Mouse (Mus musculus) limb, embryonic 15.5 days (tissue): ENCODE measurements around the gene Cadm4. TPM values are rescaled to one million over a fixed set of nuclear protein-coding genes. Genes with fewer than 3 reads are reported as not detected.

Experiments used
- ATAC-seq: fragments of 200-750 bp; cut with Nextera tagmentation; 2 replicates; pipeline ENCODE4 v1.8.0; 2017; ENCODE audit warnings: low read depth, moderate TSS enrichment; ENCODE audit not compliant: insufficient number of reproducible peaks, low FRiP score, low TSS enrichment
- H3K27ac ChIP-seq: fragments of 300-500 bp; sonication (generic); 2 replicates; pipeline ENCODE4 v1.5.1; 2015; ENCODE audit warnings: moderate library complexity, mild to moderate bottlenecking, inconsistent platforms
- H3K27me3 ChIP-seq: fragments of 300-500 bp; sonication (generic); 2 replicates; pipeline ENCODE4 v1.6.1; 2015; ENCODE audit warnings: inconsistent platforms
- H3K36me3 ChIP-seq: fragments of 300-500 bp; sonication (generic); 2 replicates; pipeline ENCODE4 v1.6.1; 2015; ENCODE audit warnings: inconsistent platforms
- H3K4me1 ChIP-seq: fragments of 300-500 bp; sonication (generic); 2 replicates; pipeline ENCODE4 v1.6.1; 2015; ENCODE audit warnings: inconsistent platforms
- H3K4me2 ChIP-seq: fragments of 300-500 bp; sonication (generic); 2 replicates; pipeline ENCODE4 v1.6.1; 2015; ENCODE audit warnings: mild to moderate bottlenecking, inconsistent platforms
- H3K4me3 ChIP-seq: fragments of 300-500 bp; sonication (generic); 2 replicates; pipeline ENCODE4 v1.5.1; 2015; ENCODE audit warnings: mild to moderate bottlenecking, inconsistent platforms
- H3K9ac ChIP-seq: fragments of 300-500 bp; sonication (generic); 2 replicates; pipeline ENCODE4 v1.6.1; 2015; ENCODE audit warnings: inconsistent platforms
- H3K9me3 ChIP-seq: fragments of 300-500 bp; sonication (generic); 2 replicates; pipeline ENCODE4 v1.6.1; 2016; ENCODE audit warnings: inconsistent platforms
- WGBS: fragments of 180-500 bp; shearing (Covaris S2); methylation state at CpG from one replicate; pipeline ENCODE4 v1.1.7; 2015; 5-methylcytosine and 5-hydroxymethylcytosine counted together
- polyA plus RNA-seq: library from polyadenylated mRNA; unstranded; fragments of >200 nt; fragmentation: Nextera tagmentation; extraction: Ambion mirVana; gene quantifications from 2 replicates; pipeline ENCODE4 v1.2.1, GENCODE M21; 2015

Gene Cadm4
- polyA plus RNA-seq, 1 experiment from 2014 or later: 6.3 TPM

DNA sequence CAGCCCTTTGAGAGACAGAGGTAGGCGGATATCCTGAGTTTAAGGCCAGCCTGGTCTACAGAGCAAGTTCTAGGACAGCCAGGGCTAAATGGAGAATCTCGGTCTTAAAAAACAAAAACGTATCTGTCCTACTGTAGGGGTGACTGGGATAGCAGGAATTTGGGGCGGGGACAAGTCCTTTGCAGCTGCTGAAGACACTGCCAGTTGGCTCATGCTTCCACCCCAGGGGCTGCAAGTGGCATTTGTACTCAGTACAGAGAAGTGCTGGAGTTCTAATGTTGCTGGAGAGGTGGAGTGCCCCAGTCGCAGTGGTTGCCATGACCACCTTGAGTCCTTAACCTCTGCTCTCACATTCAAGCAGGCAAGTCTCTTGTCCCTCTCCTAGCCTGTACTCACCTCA, 41.0 kb downstream of the Cadm4 start:
- Histone ChIP-seq H3K27ac (no peak overlapping the region), H3K36me3 (no peaks in the 10 kb centered on the region), H3K4me2 (no peak overlapping the region), H3K27me3 (no peaks in the 10 kb centered on the region), H3K9ac (no peak overlapping the region), H3K9me3 (no peaks in the 10 kb centered on the region), H3K4me3 (no peak overlapping the region), H3K4me1 (peaks cover 6% of the 10 kb centered on the region; the same call in 1 of the 2 replicates)
- no peak for ATAC-seq
- WGBS: 56% methylated on average over 5 of the region's 5 CpGs

DNA sequence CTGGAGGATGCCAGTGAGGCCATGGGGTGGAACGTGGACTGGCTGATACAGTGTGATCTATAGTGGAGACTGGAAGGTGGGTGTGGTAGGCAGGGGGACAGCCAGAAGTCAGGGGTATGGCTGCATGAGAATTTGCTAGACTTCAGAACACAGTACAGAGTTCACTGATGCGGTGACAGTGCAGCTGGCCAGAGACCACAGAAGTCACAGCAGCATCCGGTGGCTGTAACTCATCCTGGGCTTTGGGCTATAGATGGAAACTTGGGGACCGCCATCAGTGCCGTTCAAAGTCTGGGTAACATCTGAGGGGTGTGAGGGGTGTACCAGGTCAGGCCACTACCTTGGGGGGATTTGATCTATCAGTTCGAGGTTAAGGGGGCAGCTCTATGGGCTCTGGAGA, 41.9 kb downstream of the Cadm4 start:
- Histone ChIP-seq H3K9ac (no peak overlapping the region), H3K27ac (no peak overlapping the region), H3K9me3 (no peaks in the 10 kb centered on the region), H3K4me2 (no peak overlapping the region), H3K4me3 (no peak overlapping the region), H3K27me3 (no peaks in the 10 kb centered on the region), H3K36me3 (no peaks in the 10 kb centered on the region), H3K4me1 (peaks cover 6% of the 10 kb centered on the region; the same call in 1 of the 2 replicates)
- ATAC-seq: no peak
- WGBS: 83% methylated on average over 6 of the region's 6 CpGs

DNA sequence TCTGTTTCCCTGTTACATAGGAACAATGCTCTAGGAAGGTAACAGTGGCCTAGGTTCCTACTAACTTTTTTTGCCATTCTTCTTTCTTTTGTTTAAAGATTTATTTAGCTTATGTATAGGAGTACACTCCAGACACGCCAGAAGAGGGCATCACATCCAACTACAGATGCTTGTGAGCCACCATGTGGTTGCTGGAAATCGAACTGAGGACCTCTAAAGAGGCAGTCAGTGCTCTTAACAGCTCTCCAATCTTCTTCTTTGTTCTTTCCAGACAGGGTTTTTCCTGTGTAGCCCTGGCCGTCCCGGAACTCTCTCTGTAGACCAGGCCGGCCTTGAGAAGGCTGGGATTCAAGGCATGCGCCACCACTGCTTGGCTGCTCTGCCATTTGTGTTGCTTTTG, 43.2 kb downstream of the Cadm4 start:
- 84% methylated on average over 6 of the region's 6 CpGs for WGBS
- Histone ChIP-seq H3K27me3 (no peaks in the 10 kb centered on the region), H3K4me1 (peaks cover 14% of the 10 kb centered on the region), H3K36me3 (no peaks in the 10 kb centered on the region), H3K27ac (no peak overlapping the region), H3K4me2 (no peak overlapping the region), H3K9ac (no peak overlapping the region), H3K4me3 (no peak overlapping the region), H3K9me3 (no peaks in the 10 kb centered on the region)
- ATAC-seq: no peak

- peaks cover 14% of the 10 kb centered on the region for H3K4me1 ChIP-seq
- no peaks in the 10 kb centered on the region for H3K36me3 ChIP-seq
- no peak overlapping the region for H3K4me2 ChIP-seq
- peak overlapping the region; percentile 52; the same call in 1 of the 2 replicates for H3K27ac ChIP-seq
- no peak overlapping the region for H3K9ac ChIP-seq
- no peak for ATAC-seq
- H3K9me3 ChIP-seq: no peaks in the 10 kb centered on the region
- no peaks in the 10 kb centered on the region for H3K27me3 ChIP-seq
- WGBS: 76% methylated on average over 12 of the region's 12 CpGs
- no peak overlapping the region for H3K4me3 ChIP-seq
Measured at GRCm38 (mm10) chr7:24525686-24526420, 44.0 kb downstream of the Cadm4 start.

- Histone ChIP-seq H3K27ac (no peak overlapping the region), H3K9ac (no peak overlapping the region), H3K4me2 (no peak overlapping the region), H3K27me3 (peaks cover 8% of the 10 kb centered on the region; the same call in 1 of the 2 replicates), H3K4me1 (peaks cover 37% of the 10 kb centered on the region), H3K9me3 (no peaks in the 10 kb centered on the region), H3K36me3 (peaks cover 9% of the 10 kb centered on the region), H3K4me3 (no peak overlapping the region)
- no peak for ATAC-seq
- WGBS: 90% methylated on average over 11 of the region's 11 CpGs
Measured at GRCm38 (mm10) chr7:24528861-24529260, 47.0 kb downstream of the Cadm4 start.

- peaks cover 8% of the 10 kb centered on the region; the same call in 1 of the 2 replicates for H3K27me3 ChIP-seq
- no peak for ATAC-seq
- H3K27ac ChIP-seq: peak overlapping the region; percentile 88
- H3K9ac ChIP-seq: peak overlapping the region; percentile 66
- WGBS: 64% methylated on average over 11 of the region's 11 CpGs
- peak overlapping the region; percentile 91 for H3K4me2 ChIP-seq
- peak overlapping the region; percentile 59 for H3K4me3 ChIP-seq
- peaks cover 16% of the 10 kb centered on the region for H3K36me3 ChIP-seq
- H3K4me1 ChIP-seq: peaks cover 44% of the 10 kb centered on the region
- H3K9me3 ChIP-seq: no peaks in the 10 kb centered on the region
Measured at GRCm38 (mm10) chr7:24529580-24529979, 47.8 kb downstream of the Cadm4 start.

DNA sequence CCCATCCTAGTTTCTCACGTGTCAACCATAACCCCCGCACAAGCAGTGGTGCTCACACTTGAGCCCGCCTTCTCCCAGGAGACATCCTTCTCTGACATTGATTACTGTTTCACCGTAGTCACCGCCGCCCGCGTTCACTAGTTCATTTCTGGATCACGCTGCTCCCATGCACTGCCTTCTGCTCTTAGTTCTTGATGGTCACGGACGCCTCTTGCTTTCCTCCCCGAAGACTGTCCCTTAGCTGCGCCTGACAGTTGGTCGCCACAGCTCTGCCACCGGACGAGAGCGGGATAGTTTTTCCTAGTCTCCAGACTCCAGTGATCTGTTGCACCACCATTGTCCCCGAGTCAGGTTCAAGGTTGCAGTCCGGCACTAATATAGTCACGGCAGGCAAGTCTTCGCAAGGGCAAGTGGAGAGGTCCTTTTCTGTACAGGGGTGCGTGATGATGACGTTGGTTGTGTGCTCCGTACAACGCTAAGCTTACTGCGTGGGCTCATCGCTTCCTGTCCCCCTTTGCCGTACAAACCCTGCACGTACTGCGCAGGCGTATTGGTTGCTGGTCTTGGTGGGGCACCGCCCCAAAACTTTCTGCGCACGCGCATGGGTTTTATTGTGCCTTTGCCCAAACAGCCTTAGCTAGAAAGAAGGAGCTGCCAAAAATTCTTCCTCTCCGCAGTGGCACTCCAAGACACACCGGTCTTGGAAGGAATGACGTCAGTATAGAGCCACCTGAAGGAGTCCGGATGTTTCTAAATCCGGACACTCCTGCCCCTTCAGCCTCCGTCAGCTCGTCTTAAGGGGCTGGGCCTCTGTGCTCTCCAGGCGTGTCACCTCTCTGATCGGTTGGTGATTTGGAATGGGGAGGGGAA, 48.5 kb downstream of the Cadm4 start, which contains the start of gene Irgq:
TSS of gene Irgq (plus strand) at position 628 of the 870 bp plus-strand sequence.
- peak; percentile 94 for ATAC-seq
- H3K9ac ChIP-seq: peak within 1 kb of the TSS; percentile 74
- peak within 1 kb of the TSS; percentile 91 for H3K4me2 ChIP-seq
- H3K4me1 ChIP-seq: peaks cover 44% of the 10 kb centered on the region
- under 1% methylated on average over 44 of the region's 44 CpGs for WGBS
- peaks cover 22% of the 10 kb centered on the region for H3K36me3 ChIP-seq
- peaks cover 8% of the 10 kb centered on the region; the same call in 1 of the 2 replicates for H3K27me3 ChIP-seq
- H3K9me3 ChIP-seq: no peaks in the 10 kb centered on the region
- H3K27ac ChIP-seq: peak within 1 kb of the TSS; percentile 88
- peak within 1 kb of the TSS; percentile 59 for H3K4me3 ChIP-seq

GRCm38 (mm10) chr7:24531211-24531971, 49.6 kb downstream of the Cadm4 start:
- H3K9ac ChIP-seq: peak overlapping the region; percentile 74
- 1% methylated on average over 43 of the region's 43 CpGs for WGBS
- H3K36me3 ChIP-seq: peaks cover 31% of the 10 kb centered on the region
- peaks cover 8% of the 10 kb centered on the region; the same call in 1 of the 2 replicates for H3K27me3 ChIP-seq
- no peaks in the 10 kb centered on the region for H3K9me3 ChIP-seq
- peak overlapping the region; percentile 59 for H3K4me3 ChIP-seq
- peak overlapping the region; percentile 91 for H3K4me2 ChIP-seq
- H3K27ac ChIP-seq: peak overlapping the region; percentile 85
- peak; percentile 63; the same call in 1 of the 2 replicates for ATAC-seq
- H3K4me1 ChIP-seq: peaks cover 42% of the 10 kb centered on the region

GRCm38 (mm10) chr7:24533031-24533571, 51.3 kb downstream of the Cadm4 start:
- H3K27ac ChIP-seq: no peak overlapping the region
- peaks cover 8% of the 10 kb centered on the region; the same call in 1 of the 2 replicates for H3K27me3 ChIP-seq
- ATAC-seq: no peak
- no peak overlapping the region for H3K4me3 ChIP-seq
- no peak overlapping the region for H3K4me2 ChIP-seq
- no peaks in the 10 kb centered on the region for H3K9me3 ChIP-seq
- 75% methylated on average over 28 of the region's 28 CpGs for WGBS
- peaks cover 31% of the 10 kb centered on the region for H3K36me3 ChIP-seq
- H3K9ac ChIP-seq: no peak overlapping the region
- peaks cover 38% of the 10 kb centered on the region for H3K4me1 ChIP-seq

DNA sequence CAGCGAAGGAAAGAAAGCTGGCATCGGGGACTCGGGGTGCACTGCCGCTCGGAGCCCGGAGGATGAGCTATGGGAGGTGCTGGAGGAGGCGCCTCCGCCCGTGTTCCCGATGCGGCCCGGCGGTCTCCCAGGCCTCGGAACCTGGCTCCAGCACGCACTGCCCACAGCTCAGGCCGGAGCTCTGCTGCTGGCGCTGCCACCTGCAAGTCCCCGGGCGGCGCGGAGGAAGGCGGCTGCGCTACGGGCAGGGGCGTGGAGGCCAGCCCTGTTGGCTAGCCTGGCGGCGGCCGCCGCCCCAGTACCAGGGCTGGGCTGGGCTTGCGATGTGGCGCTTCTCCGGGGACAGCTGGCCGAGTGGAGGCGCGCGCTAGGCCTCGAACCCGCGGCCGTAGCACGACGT, 52.0 kb downstream of the Cadm4 start:
- Histone ChIP-seq H3K27ac (no peak overlapping the region), H3K4me2 (no peak overlapping the region), H3K4me1 (peaks cover 38% of the 10 kb centered on the region), H3K9ac (no peak overlapping the region), H3K9me3 (no peaks in the 10 kb centered on the region), H3K36me3 (peaks cover 31% of the 10 kb centered on the region), H3K27me3 (peaks cover 8% of the 10 kb centered on the region; the same call in 1 of the 2 replicates), H3K4me3 (no peak overlapping the region)
- no peak for ATAC-seq
- WGBS: 38% methylated on average over 40 of the region's 42 CpGs

GRCm38 (mm10) chr7:24534301-24534700, 52.5 kb downstream of the Cadm4 start:
- Histone ChIP-seq H3K4me3 (no peak overlapping the region), H3K36me3 (peaks cover 31% of the 10 kb centered on the region), H3K4me1 (peaks cover 35% of the 10 kb centered on the region), H3K4me2 (no peak overlapping the region), H3K27me3 (peaks cover 8% of the 10 kb centered on the region; the same call in 1 of the 2 replicates), H3K9me3 (no peaks in the 10 kb centered on the region), H3K9ac (no peak overlapping the region), H3K27ac (no peak overlapping the region)
- no peak for ATAC-seq
- 42% methylated on average over 19 of the region's 19 CpGs for WGBS
